Mouse (Mus musculus): ENCODE measurements around the gene Olfr1138. TPM values are rescaled to one million over a fixed set of nuclear protein-coding genes. Genes with fewer than 3 reads are reported as not detected.

The Olfr1138 gene
- not detected in 2 replicates for polyA plus RNA-seq (2012; ENCODE audit: insufficient read depth, insufficient read length, missing spikeins)

DNA sequence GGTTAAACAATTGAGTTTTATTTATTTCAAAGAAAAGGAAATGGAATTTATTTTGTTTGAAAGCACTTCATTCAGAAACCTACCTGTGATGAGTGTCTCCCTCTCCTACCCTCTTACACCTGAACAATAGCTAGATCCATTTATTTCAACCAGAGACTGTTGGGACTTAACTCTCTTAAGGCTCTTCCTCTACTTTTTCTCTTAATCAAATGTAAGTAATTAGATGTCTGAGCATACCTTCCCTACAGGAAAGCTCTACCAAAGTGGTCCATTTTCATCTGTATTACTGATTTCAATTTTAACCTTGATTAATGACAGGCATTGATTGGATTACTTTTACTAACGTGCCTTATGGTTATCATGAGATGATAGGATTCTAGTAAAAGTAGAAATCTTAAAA lies at the start of gene Olfr1138:
Gene Olfr1138, minus strand, starts transcription at position 101 of the 400 bp plus-strand sequence.
- Histone ChIP-seq H3K4me1 (ENCODE audit: control insufficient read depth, insufficient read depth, low read length) (no peaks in the 10 kb centered on the region), H3K27ac (ENCODE audit: insufficient read depth, low read depth, low read length) (no peak within 1 kb of the TSS), H3K4me3 (ENCODE audit: insufficient read depth, low read length) (no peak within 1 kb of the TSS)
- TF ChIP-seq POLR2A (IDR thresholded peaks at IDR 0.05; ENCODE audit: borderline replicate concordance, low read depth, low read length) (no peak), CTCF (IDR thresholded peaks at IDR 0.05; ENCODE audit: low read depth, low read length) (no peak)

DNA sequence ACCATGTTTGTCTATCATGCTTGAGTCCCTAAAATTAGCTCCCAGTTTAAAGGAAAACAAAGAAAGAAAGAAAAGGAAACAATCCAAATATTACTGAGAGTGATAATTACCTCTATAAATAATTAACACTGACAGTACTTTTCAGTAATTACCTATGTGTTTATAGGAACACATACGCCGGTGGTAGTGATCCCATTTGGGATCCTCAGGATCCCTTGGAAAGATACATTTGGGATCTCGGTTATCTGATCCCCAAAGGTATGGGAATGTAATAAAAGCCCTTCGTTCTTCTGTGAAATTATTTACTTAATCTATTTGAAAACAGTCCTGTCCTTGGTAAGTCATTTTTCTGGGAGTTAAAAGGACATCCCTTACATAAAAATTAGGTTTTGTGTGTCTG lies 39.4 kb upstream of the Olfr1138 start, which contains the start of gene Olfr152:
Gene Olfr152, plus strand, starts transcription at position 301 of the 400 bp plus-strand sequence.
- no peak within 1 kb of the TSS for H3K4me3 ChIP-seq (ENCODE audit: insufficient read depth, low read length)
- H3K27ac ChIP-seq (ENCODE audit: insufficient read depth, low read depth, low read length), result no peak within 1 kb of the TSS
- TF ChIP-seq POLR2A (IDR thresholded peaks at IDR 0.05; ENCODE audit: borderline replicate concordance, low read depth, low read length), result no peak
- no peak for TF ChIP-seq CTCF (IDR thresholded peaks at IDR 0.05; ENCODE audit: low read depth, low read length)
- H3K4me1 ChIP-seq (ENCODE audit: control insufficient read depth, insufficient read depth, low read length), result no peaks in the 10 kb centered on the region

DNA sequence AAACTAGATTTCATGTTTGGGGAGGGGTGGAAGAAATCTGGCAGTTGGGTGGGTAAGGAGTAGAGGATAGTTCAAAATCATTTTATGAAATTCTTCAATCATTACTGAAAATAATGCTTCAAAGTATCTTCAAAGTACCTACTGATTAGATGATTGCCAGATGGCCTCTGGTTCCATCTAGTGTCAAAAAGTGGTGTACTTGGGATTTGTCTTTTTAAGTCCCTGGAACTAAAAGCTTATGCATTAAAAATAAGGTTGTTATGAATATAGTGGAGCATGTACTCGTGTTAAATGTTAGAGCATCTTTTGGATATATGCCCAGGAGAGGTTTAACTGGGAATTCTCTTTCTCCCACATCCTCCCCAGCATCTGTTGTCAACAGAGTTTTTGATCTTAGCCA lies 36.4 kb upstream of the Olfr1138 start:
- no peaks in the 10 kb centered on the region for H3K4me1 ChIP-seq (ENCODE audit: control insufficient read depth, insufficient read depth, low read length)
- TF ChIP-seq POLR2A (IDR thresholded peaks at IDR 0.05; ENCODE audit: borderline replicate concordance, low read depth, low read length), result no peak
- TF ChIP-seq CTCF (IDR thresholded peaks at IDR 0.05; ENCODE audit: low read depth, low read length), result no peak
- no peak overlapping the region for H3K27ac ChIP-seq (ENCODE audit: insufficient read depth, low read depth, low read length)
- H3K4me3 ChIP-seq (ENCODE audit: insufficient read depth, low read length), result no peak overlapping the region

DNA sequence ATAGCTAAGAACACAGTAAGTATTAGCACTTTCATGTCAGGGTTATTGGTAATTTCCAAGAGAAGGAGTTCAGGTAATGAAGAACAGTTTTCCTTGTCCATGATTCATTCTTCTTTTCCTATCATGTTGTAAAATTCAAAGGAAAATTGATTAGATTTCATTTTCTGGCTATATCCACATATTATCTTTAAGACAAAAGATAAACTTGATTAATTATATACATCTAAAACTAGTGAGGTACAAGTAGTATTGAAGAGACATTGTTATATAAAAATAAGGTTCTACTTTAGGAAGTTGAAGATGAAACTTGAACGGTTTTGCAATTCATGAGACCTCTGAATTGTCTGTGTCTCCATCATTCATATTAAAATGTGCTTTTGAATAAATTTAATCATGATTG lies 14.1 kb upstream of the Olfr1138 start, which contains the start of gene Olfr1141:
Gene Olfr1141, minus strand, starts transcription at position 101 of the 400 bp plus-strand sequence.
- H3K4me1 ChIP-seq (ENCODE audit: control insufficient read depth, insufficient read depth, low read length), result no peaks in the 10 kb centered on the region
- H3K4me3 ChIP-seq (ENCODE audit: insufficient read depth, low read length), result no peak within 1 kb of the TSS
- TF ChIP-seq POLR2A (IDR thresholded peaks at IDR 0.05; ENCODE audit: borderline replicate concordance, low read depth, low read length) (no peak), CTCF (IDR thresholded peaks at IDR 0.05; ENCODE audit: low read depth, low read length) (no peak)
- no peak within 1 kb of the TSS for H3K27ac ChIP-seq (ENCODE audit: insufficient read depth, low read depth, low read length)

DNA sequence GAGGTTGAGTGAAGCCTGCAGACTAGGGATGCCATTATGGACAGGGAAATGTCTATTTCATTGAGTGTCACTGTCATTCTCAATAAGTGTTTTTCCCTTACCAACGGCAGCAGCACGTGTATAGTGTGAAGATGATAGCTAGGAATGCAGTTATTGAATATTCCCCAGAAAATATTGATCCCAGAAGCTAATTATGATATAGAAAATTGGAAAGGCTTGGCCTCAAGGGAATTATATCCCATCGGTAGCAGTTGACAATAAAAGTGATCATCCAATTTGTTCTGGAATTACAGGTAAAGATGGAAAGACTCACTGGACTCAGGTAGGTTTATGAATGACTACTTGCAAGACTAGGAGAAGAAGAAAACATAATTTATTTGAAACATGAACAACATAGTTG lies 3.7 kb upstream of the Olfr1138 start, which contains the start of gene Olfr1140:
Gene Olfr1140, plus strand, starts transcription at position 301 of the 400 bp plus-strand sequence.
- no peaks in the 10 kb centered on the region for H3K4me1 ChIP-seq (ENCODE audit: control insufficient read depth, insufficient read depth, low read length)
- H3K4me3 ChIP-seq (ENCODE audit: insufficient read depth, low read length), result no peak within 1 kb of the TSS
- H3K27ac ChIP-seq (ENCODE audit: insufficient read depth, low read depth, low read length), result no peak within 1 kb of the TSS
- no peak for TF ChIP-seq POLR2A (IDR thresholded peaks at IDR 0.05; ENCODE audit: borderline replicate concordance, low read depth, low read length)
- no peak for TF ChIP-seq CTCF (IDR thresholded peaks at IDR 0.05; ENCODE audit: low read depth, low read length)

DNA sequence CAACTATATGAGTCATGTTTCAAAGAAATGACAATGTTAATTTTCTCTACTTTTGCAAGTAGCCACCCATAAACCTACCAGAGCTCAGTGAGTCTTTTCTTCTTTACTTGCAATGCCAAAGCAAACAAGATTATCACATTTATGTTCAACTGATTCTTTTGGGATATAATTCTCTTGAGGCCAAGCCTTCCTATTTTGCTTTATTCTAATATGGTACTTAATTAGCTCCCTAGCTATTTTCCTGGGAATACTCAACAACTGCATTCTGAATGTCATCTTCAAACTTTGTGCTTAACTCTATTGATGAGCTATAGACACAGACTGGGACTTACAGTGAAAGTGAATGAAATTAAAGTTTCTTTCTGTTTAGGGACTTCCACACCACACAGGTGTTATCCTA lies 26.7 kb downstream of the Olfr1138 start, which contains the start of gene Olfr1137:
Gene Olfr1137, minus strand, starts transcription at position 101 of the 400 bp plus-strand sequence.
- TF ChIP-seq CTCF (IDR thresholded peaks at IDR 0.05; ENCODE audit: low read depth, low read length), result no peak
- no peak for TF ChIP-seq POLR2A (IDR thresholded peaks at IDR 0.05; ENCODE audit: borderline replicate concordance, low read depth, low read length)
- no peak within 1 kb of the TSS for H3K4me3 ChIP-seq (ENCODE audit: insufficient read depth, low read length)
- H3K27ac ChIP-seq (ENCODE audit: insufficient read depth, low read depth, low read length), result no peak within 1 kb of the TSS
- H3K4me1 ChIP-seq (ENCODE audit: control insufficient read depth, insufficient read depth, low read length), result no peaks in the 10 kb centered on the region

DNA sequence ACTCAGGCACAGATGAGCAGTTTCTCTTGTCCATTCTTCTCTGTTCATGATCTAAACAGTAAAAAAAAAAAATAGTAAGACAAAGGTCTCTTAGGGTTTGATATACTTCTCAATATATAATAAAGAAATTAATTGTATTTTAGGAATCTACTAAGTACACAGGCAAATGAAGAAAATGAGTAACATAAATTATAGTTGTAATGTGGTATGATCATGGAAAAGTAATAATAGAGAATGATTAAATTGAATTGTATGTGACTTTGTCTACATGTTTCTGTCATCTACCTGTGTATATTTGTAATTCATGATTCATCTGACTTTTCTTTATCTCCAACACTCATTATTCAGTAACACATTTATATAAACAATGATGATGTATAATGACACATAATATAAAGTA lies 45.9 kb downstream of the Olfr1138 start, which contains the start of gene Olfr1136:
Gene Olfr1136, minus strand, starts transcription at position 101 of the 400 bp plus-strand sequence.
- Histone ChIP-seq H3K4me1 (ENCODE audit: control insufficient read depth, insufficient read depth, low read length) (no peaks in the 10 kb centered on the region), H3K27ac (ENCODE audit: insufficient read depth, low read depth, low read length) (no peak within 1 kb of the TSS), H3K4me3 (ENCODE audit: insufficient read depth, low read length) (no peak within 1 kb of the TSS)
- no peak for TF ChIP-seq CTCF (IDR thresholded peaks at IDR 0.05; ENCODE audit: low read depth, low read length)
- no peak for TF ChIP-seq POLR2A (IDR thresholded peaks at IDR 0.05; ENCODE audit: borderline replicate concordance, low read depth, low read length)

Other genes with a start within 250 kb of the Olfr1138 start
- gene Pramel7, start 242.9 kb downstream of the Olfr1138 start, polyA plus RNA-seq (2012; ENCODE audit: insufficient read depth, insufficient read length, missing spikeins), result not detected in 2 replicates
- gene Pramel6, start 233.4 kb downstream of the Olfr1138 start, polyA plus RNA-seq (2012; ENCODE audit: insufficient read depth, insufficient read length, missing spikeins), result not detected in 2 replicates
- not detected in 2 replicates for gene Olfr153, start 208.2 kb downstream of the Olfr1138 start, polyA plus RNA-seq (2012; ENCODE audit: insufficient read depth, insufficient read length, missing spikeins)
- gene Olfr1128, start 194.4 kb downstream of the Olfr1138 start, polyA plus RNA-seq (2012; ENCODE audit: insufficient read depth, insufficient read length, missing spikeins), result not detected in 2 replicates
- 0.60 TPM in 1 of 2 replicates, not detected in the other for gene Olfr1129, start 166.1 kb downstream of the Olfr1138 start, polyA plus RNA-seq (2012; ENCODE audit: insufficient read depth, insufficient read length, missing spikeins)
- gene Olfr1130, start 133.8 kb downstream of the Olfr1138 start, polyA plus RNA-seq (2012; ENCODE audit: insufficient read depth, insufficient read length, missing spikeins), result not detected in 2 replicates
- not detected in 2 replicates for gene Olfr1131, start 112.9 kb downstream of the Olfr1138 start, polyA plus RNA-seq (2012; ENCODE audit: insufficient read depth, insufficient read length, missing spikeins)
- not detected in 2 replicates for gene Olfr1132, start 102.4 kb downstream of the Olfr1138 start, polyA plus RNA-seq (2012; ENCODE audit: insufficient read depth, insufficient read length, missing spikeins)
- gene Olfr1133, start 92.6 kb downstream of the Olfr1138 start, polyA plus RNA-seq (2012; ENCODE audit: insufficient read depth, insufficient read length, missing spikeins), result not detected in 2 replicates
- gene Olfr1134, start 81.5 kb downstream of the Olfr1138 start, polyA plus RNA-seq (2012; ENCODE audit: insufficient read depth, insufficient read length, missing spikeins), result not detected in 2 replicates
- not detected in 2 replicates for gene Olfr1135, start 66.3 kb downstream of the Olfr1138 start, polyA plus RNA-seq (2012; ENCODE audit: insufficient read depth, insufficient read length, missing spikeins)
- gene Olfr1136, start 46.0 kb downstream of the Olfr1138 start, polyA plus RNA-seq (2012; ENCODE audit: insufficient read depth, insufficient read length, missing spikeins), result not detected in 2 replicates
- not detected in 2 replicates for gene Olfr1137, start 26.8 kb downstream of the Olfr1138 start, polyA plus RNA-seq (2012; ENCODE audit: insufficient read depth, insufficient read length, missing spikeins)
- gene Olfr1140, start 3.8 kb upstream of the Olfr1138 start, polyA plus RNA-seq (2012; ENCODE audit: insufficient read depth, insufficient read length, missing spikeins), result not detected in 2 replicates
- gene Olfr1141, start 14.0 kb upstream of the Olfr1138 start, polyA plus RNA-seq (2012; ENCODE audit: insufficient read depth, insufficient read length, missing spikeins), result not detected in 2 replicates
- not detected in 2 replicates for gene Olfr152, start 39.5 kb upstream of the Olfr1138 start, polyA plus RNA-seq (2012; ENCODE audit: insufficient read depth, insufficient read length, missing spikeins)
- not detected in 2 replicates for gene Olfr1143, start 60.6 kb upstream of the Olfr1138 start, polyA plus RNA-seq (2012; ENCODE audit: insufficient read depth, insufficient read length, missing spikeins)
- gene Olfr1145, start 69.8 kb upstream of the Olfr1138 start, polyA plus RNA-seq (2012; ENCODE audit: insufficient read depth, insufficient read length, missing spikeins), result not detected in 2 replicates
- not detected in 2 replicates for gene Olfr1148, start 90.6 kb upstream of the Olfr1138 start, polyA plus RNA-seq (2012; ENCODE audit: insufficient read depth, insufficient read length, missing spikeins)
- gene Olfr1150-ps1, start 104.0 kb upstream of the Olfr1138 start, polyA plus RNA-seq (2012; ENCODE audit: insufficient read depth, insufficient read length, missing spikeins), result not detected in 2 replicates
- gene Olfr1151, start 115.9 kb upstream of the Olfr1138 start, polyA plus RNA-seq (2012; ENCODE audit: insufficient read depth, insufficient read length, missing spikeins), result not detected in 2 replicates
- gene Olfr1152, start 126.5 kb upstream of the Olfr1138 start, polyA plus RNA-seq (2012; ENCODE audit: insufficient read depth, insufficient read length, missing spikeins), result 0.89 TPM in 1 of 2 replicates, not detected in the other
- not detected in 2 replicates for gene Olfr1153, start 155.0 kb upstream of the Olfr1138 start, polyA plus RNA-seq (2012; ENCODE audit: insufficient read depth, insufficient read length, missing spikeins)
- not detected in 2 replicates for gene Olfr1154, start 165.2 kb upstream of the Olfr1138 start, polyA plus RNA-seq (2012; ENCODE audit: insufficient read depth, insufficient read length, missing spikeins)
- gene Olfr1155, start 205.2 kb upstream of the Olfr1138 start, polyA plus RNA-seq (2012; ENCODE audit: insufficient read depth, insufficient read length, missing spikeins), result not detected in 2 replicates
- not detected in 2 replicates for gene Olfr1156, start 213.1 kb upstream of the Olfr1138 start, polyA plus RNA-seq (2012; ENCODE audit: insufficient read depth, insufficient read length, missing spikeins)
- gene Olfr1157, start 228.3 kb upstream of the Olfr1138 start, polyA plus RNA-seq (2012; ENCODE audit: insufficient read depth, insufficient read length, missing spikeins), result not detected in 2 replicates
- not detected in 2 replicates for gene Olfr74, start 234.7 kb upstream of the Olfr1138 start, polyA plus RNA-seq (2012; ENCODE audit: insufficient read depth, insufficient read length, missing spikeins)

Data from bone marrow macrophage, adult 2 months (primary cell).